Mouse (Mus musculus): Measurements from ENCODE around the gene H2-DMb2.

GRCm38 (mm10) chr17:34118113-34118872 lies 24.8 kb upstream of the H2-DMb2 start:
- TF ChIP-seq GATA1 (IDR thresholded peaks at IDR 0.05; ENCODE audit: low read length) (no peak), TAL1 (IDR thresholded peaks at IDR 0.05; ENCODE audit: low read length) (no peak)
